In the genomic region with DNA sequence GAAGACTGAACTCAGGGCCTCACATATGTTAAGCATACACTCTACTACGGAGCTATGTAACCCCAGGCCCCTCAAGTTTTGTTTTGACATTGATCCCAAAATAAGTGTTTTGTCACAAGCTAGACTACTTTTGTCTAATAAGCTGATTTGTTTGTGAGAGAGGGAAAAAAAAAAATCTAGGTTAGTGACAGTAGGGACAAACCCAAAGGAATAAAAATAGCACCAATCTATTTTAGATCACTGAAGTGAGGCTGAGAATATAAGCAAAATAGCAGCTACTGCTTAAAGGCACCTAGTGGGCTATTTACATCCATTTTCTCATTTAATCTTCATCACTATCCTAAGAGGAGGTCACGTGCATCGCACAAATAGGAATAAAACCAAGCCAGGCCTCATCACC, we compare ENCODE assay signal across 8 mouse cellular contexts. TPM values are rescaled to one million over a fixed set of nuclear protein-coding genes. Genes with fewer than 3 reads are reported as not detected.
DNase-seq lines count a peak whose midpoint lies in the region; ATAC-seq lines count a peak whose summit lies in the region.

No protein-coding gene starts in this region.

- peaks cover 46% of the 10 kb centered on the region for H3K36me3 ChIP-seq in erythroblast, embryonic 14.5 days (ENCODE audit: control insufficient read depth)
- no peaks in the 10 kb centered on the region for H3K36me3 ChIP-seq in neural tube, embryonic 11.5 days (ENCODE audit: control insufficient read depth, insufficient read depth, low read length)
- peaks cover 16% of the 10 kb centered on the region; the same call in 1 of the 2 replicates for H3K36me3 ChIP-seq in limb, embryonic 15.5 days
- no peaks in the 10 kb centered on the region for H3K36me3 ChIP-seq in stomach, embryonic 16.5 days (ENCODE audit: control insufficient read depth, insufficient read depth, low read length)

- peak overlapping the region; percentile 75 for H3K9ac ChIP-seq in neural tube, embryonic 11.5 days (ENCODE audit: low read length)
- peak overlapping the region; percentile 81; the same call in 1 of the 2 replicates for H3K9ac ChIP-seq in limb, embryonic 15.5 days
- H3K9ac ChIP-seq in stomach, embryonic 16.5 days (ENCODE audit: low read length): peak overlapping the region; percentile 91

- no peak overlapping the region for H3K27ac ChIP-seq in neural tube, embryonic 11.5 days (ENCODE audit: low read depth, low read length)
- no peak overlapping the region for H3K27ac ChIP-seq in limb, embryonic 15.5 days
- no peak overlapping the region; the same call in 1 of the 2 replicates for H3K27ac ChIP-seq in stomach, embryonic 16.5 days (ENCODE audit: low read length)

- peaks cover 48% of the 10 kb centered on the region for H3K4me1 ChIP-seq in erythroblast, embryonic 14.5 days (ENCODE audit: control insufficient read depth)
- peaks cover 10% of the 10 kb centered on the region for H3K4me1 ChIP-seq in neural tube, embryonic 11.5 days (ENCODE audit: control insufficient read depth, insufficient read depth, low read length)
- H3K4me1 ChIP-seq in limb, embryonic 15.5 days: peaks cover 22% of the 10 kb centered on the region
- H3K4me1 ChIP-seq in stomach, embryonic 16.5 days (ENCODE audit: control insufficient read depth, insufficient read depth, low read length): peaks cover 11% of the 10 kb centered on the region

- no peak for ATAC-seq in erythroblast, adult 5-6 weeks (replicated peaks; ENCODE audit: low FRiP score, poor library complexity, severe bottlenecking)
- no peak for ATAC-seq in neural tube, embryonic 11.5 days (ENCODE audit: insufficient read depth, low FRiP score, low TSS enrichment)
- no peak for ATAC-seq in limb, embryonic 15.5 days (ENCODE audit: insufficient number of reproducible peaks, low FRiP score, low TSS enrichment, low read depth)
- no peak for ATAC-seq in stomach, embryonic 16.5 days (ENCODE audit: insufficient read depth, low FRiP score)

- no peaks in the 10 kb centered on the region for H3K9me3 ChIP-seq in erythroblast, embryonic 14.5 days (ENCODE audit: control insufficient read depth, low read length)
- H3K9me3 ChIP-seq in neural tube, embryonic 11.5 days (ENCODE audit: control insufficient read depth, low read length): no peaks in the 10 kb centered on the region
- H3K9me3 ChIP-seq in limb, embryonic 15.5 days: no peaks in the 10 kb centered on the region
- H3K9me3 ChIP-seq in stomach, embryonic 16.5 days (replicated peaks; ENCODE audit: control insufficient read depth, low read length): no peaks in the 10 kb centered on the region

- peaks cover 5% of the 10 kb centered on the region; the same call in 1 of the 2 replicates for H3K27me3 ChIP-seq in erythroblast, embryonic 14.5 days (ENCODE audit: control insufficient read depth)
- H3K27me3 ChIP-seq in neural tube, embryonic 11.5 days (ENCODE audit: control insufficient read depth, insufficient read depth, low read length): no peaks in the 10 kb centered on the region
- H3K27me3 ChIP-seq in limb, embryonic 15.5 days: no peaks in the 10 kb centered on the region
- no peaks in the 10 kb centered on the region for H3K27me3 ChIP-seq in stomach, embryonic 16.5 days (ENCODE audit: control insufficient read depth, insufficient read depth, low read length)

- peak overlapping the region; percentile 99 for H3K4me2 ChIP-seq in neural tube, embryonic 11.5 days (ENCODE audit: low read depth)
- H3K4me2 ChIP-seq in limb, embryonic 15.5 days: peak overlapping the region; percentile 92
- H3K4me2 ChIP-seq in stomach, embryonic 16.5 days (ENCODE audit: low read depth, low read length): peak overlapping the region; percentile 94

- DNase-seq in neural tube, embryonic 11.5 days (ENCODE audit: low spot score): no peak
- no peak for DNase-seq in neural tube, embryonic 10.5 days (ENCODE audit: extremely low spot score, low spot score)
- DNase-seq in frontal cortex, postnatal 10 days (ENCODE audit: low spot score in 2 of 2): no peak
- DNase-seq in kidney, postnatal 25 days: no peak

- WGBS in neural tube, embryonic 11.5 days: 95% methylated on average over 3 of the region's 3 CpGs
- WGBS in limb, embryonic 15.5 days: 88% methylated on average over 3 of the region's 3 CpGs
- WGBS in stomach, embryonic 16.5 days: 81% methylated on average over 3 of the region's 3 CpGs

- H3K4me3 ChIP-seq in erythroblast, embryonic 14.5 days (replicated peaks): peak overlapping the region; percentile 83
- H3K4me3 ChIP-seq in neural tube, embryonic 11.5 days (ENCODE audit: low read depth, low read length): peak overlapping the region; percentile 74; the same call in 1 of the 2 replicates
- H3K4me3 ChIP-seq in limb, embryonic 15.5 days: peak overlapping the region; percentile 84; the same call in 1 of the 2 replicates
- H3K4me3 ChIP-seq in stomach, embryonic 16.5 days (replicated peaks; ENCODE audit: low read length): peak overlapping the region; percentile 79

RNA-seq across cellular contexts. Expression of a gene that starts 1.4 kb away (rescaled TPM):
- 1.7 and 1.8 TPM in 2 replicates for polyA plus RNA-seq in erythroblast, embryonic 14.5 days (2012)
- 12.5 and 20.1 TPM in 2 replicates for total RNA-seq in erythroblast, adult 5-6 weeks (2015; ENCODE audit: low replicate concordance)
- 14.5 and 15.1 TPM in 2 replicates for total RNA-seq in erythroblast, adult 5-6 weeks (2017; ENCODE audit: low replicate concordance)
- 83.5 and 90.4 TPM in 2 replicates for polyA plus RNA-seq in neural tube, embryonic 11.5 days (2014; fragmentation: Nextera tagmentation; extraction: Ambion mirVana)
- polyA plus RNA-seq in limb, embryonic 15.5 days (2015; fragmentation: Nextera tagmentation; extraction: Ambion mirVana): 43.4 and 45.0 TPM in 2 replicates
- polyA plus RNA-seq in stomach, embryonic 16.5 days (2015; fragmentation: Nextera tagmentation; extraction: Ambion mirVana): 46.9 and 50.4 TPM in 2 replicates

RNA-seq across cellular contexts. Expression of a gene that starts 22.2 kb away (rescaled TPM):
- 63.8 and 69.1 TPM in 2 replicates for polyA plus RNA-seq in erythroblast, embryonic 14.5 days (2012)
- total RNA-seq in erythroblast, adult 5-6 weeks (2015; ENCODE audit: low replicate concordance): 177 and 188 TPM in 2 replicates
- 51.3 and 166 TPM in 2 replicates for total RNA-seq in erythroblast, adult 5-6 weeks (2017; ENCODE audit: low replicate concordance)
- polyA plus RNA-seq in neural tube, embryonic 11.5 days (2014; fragmentation: Nextera tagmentation; extraction: Ambion mirVana): 706 and 761 TPM in 2 replicates
- polyA plus RNA-seq in limb, embryonic 15.5 days (2015; fragmentation: Nextera tagmentation; extraction: Ambion mirVana): 676 and 682 TPM in 2 replicates
- polyA plus RNA-seq in stomach, embryonic 16.5 days (2015; fragmentation: Nextera tagmentation; extraction: Ambion mirVana): 986 and 1,009 TPM in 2 replicates

RNA-seq across cellular contexts. Expression of a gene that starts 27.6 kb away (rescaled TPM):
- polyA plus RNA-seq in erythroblast, embryonic 14.5 days (2012): 0.14 and 0.20 TPM in 2 replicates
- total RNA-seq in erythroblast, adult 5-6 weeks (2015; ENCODE audit: low replicate concordance): not detected in 2 replicates
- total RNA-seq in erythroblast, adult 5-6 weeks (2017; ENCODE audit: low replicate concordance): 0.17 TPM in 1 of 2 replicates, not detected in the other
- polyA plus RNA-seq in neural tube, embryonic 11.5 days (2014; fragmentation: Nextera tagmentation; extraction: Ambion mirVana): 34.9 and 36.8 TPM in 2 replicates
- 16.9 TPM in 2 replicates for polyA plus RNA-seq in limb, embryonic 15.5 days (2015; fragmentation: Nextera tagmentation; extraction: Ambion mirVana)
- 5.4 and 9.7 TPM in 2 replicates for polyA plus RNA-seq in stomach, embryonic 16.5 days (2015; fragmentation: Nextera tagmentation; extraction: Ambion mirVana)

RNA-seq across cellular contexts. Expression of a gene that starts 33.5 kb away (rescaled TPM):
- 9.4 and 10.1 TPM in 2 replicates for polyA plus RNA-seq in erythroblast, embryonic 14.5 days (2012)
- total RNA-seq in erythroblast, adult 5-6 weeks (2015; ENCODE audit: low replicate concordance): 17.3 TPM in 2 replicates
- total RNA-seq in erythroblast, adult 5-6 weeks (2017; ENCODE audit: low replicate concordance): 15.5 and 23.1 TPM in 2 replicates
- polyA plus RNA-seq in neural tube, embryonic 11.5 days (2014; fragmentation: Nextera tagmentation; extraction: Ambion mirVana): 248 and 255 TPM in 2 replicates
- 183 and 197 TPM in 2 replicates for polyA plus RNA-seq in limb, embryonic 15.5 days (2015; fragmentation: Nextera tagmentation; extraction: Ambion mirVana)
- 157 and 169 TPM in 2 replicates for polyA plus RNA-seq in stomach, embryonic 16.5 days (2015; fragmentation: Nextera tagmentation; extraction: Ambion mirVana)

Comparison
In these comparisons a context has a peak if more than half of its experiments do, and no peak if none do; other contexts are left out.
1. RNA of a gene that starts 1.4 kb away (polyA plus RNA-seq): 83.5 to 90.4 TPM in neural tube, embryonic 11.5 days, 46.9 to 50.4 TPM in stomach, embryonic 16.5 days and 43.4 to 45.0 TPM in limb, embryonic 15.5 days; 1.7 to 1.8 TPM in erythroblast, embryonic 14.5 days; every median in the first group is over 10 times any median in the second.
2. Peak in every context shown above with its lines, with median percentiles within 50 percentile points of each other: H3K4me3 ChIP-seq, H3K4me2 ChIP-seq and H3K9ac ChIP-seq.